Mouse (Mus musculus): Measurements from ENCODE around the gene Cltb. TPM values are rescaled to one million over a fixed set of nuclear protein-coding genes. Genes with fewer than 3 reads are reported as not detected.

The Cltb gene
- polyA plus RNA-seq, 1 experiment from 2014 or later: 38.6 TPM

DNA sequence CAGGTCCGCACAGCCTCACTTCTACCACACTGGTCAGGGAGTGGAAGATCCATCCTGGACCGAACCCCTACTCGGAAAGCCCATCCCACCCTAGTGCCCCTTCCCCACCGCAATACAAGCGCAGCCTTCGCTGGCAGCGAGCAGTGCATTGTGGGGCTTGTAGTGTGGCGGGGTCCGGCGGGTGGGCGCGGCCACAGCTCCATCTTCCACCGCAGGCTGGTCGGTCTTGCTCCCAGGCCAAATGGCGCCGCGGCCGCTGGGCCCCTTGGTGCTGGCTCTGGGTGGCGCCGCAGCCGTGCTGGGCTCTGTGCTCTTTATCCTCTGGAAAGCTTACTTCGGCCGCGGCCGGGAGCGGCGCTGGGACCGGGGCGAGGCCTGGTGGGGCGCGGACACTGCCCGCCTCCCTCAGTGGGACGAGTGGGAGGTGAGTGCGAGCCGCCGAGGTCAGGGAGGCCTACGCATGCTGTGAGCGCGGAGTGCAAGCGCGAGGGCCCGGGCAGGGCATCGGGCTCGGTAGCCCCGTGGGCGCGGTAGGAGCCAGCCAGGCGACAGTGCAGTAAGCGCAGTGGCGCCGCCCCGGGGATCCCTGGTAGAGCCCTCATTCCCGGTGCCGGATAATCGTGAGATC is 36.2 kb downstream of the Cltb start, which contains the start of gene Arl10:
Gene Arl10, plus strand, starts transcription at position 162 of the 628 bp plus-strand sequence.
- Histone ChIP-seq H3K4me3 (ENCODE audit: low read depth, low read length) (peak within 1 kb of the TSS; percentile 94), H3K4me2 (peak within 1 kb of the TSS; percentile 90), H3K9ac (ENCODE audit: low read depth, low read length) (peak within 1 kb of the TSS; percentile 90), H3K27ac (ENCODE audit: low read depth, low read length) (peak within 1 kb of the TSS; percentile 82), H3K27me3 (ENCODE audit: control insufficient read depth, insufficient read depth, low read length) (no peaks in the 10 kb centered on the region), H3K9me3 (replicated peaks; ENCODE audit: control insufficient read depth, low read length) (no peaks in the 10 kb centered on the region), H3K4me1 (ENCODE audit: control insufficient read depth, insufficient read depth, low read length) (peaks cover 7% of the 10 kb centered on the region; the same call in 1 of the 2 replicates), H3K36me3 (ENCODE audit: control insufficient read depth, insufficient read depth, low read length) (peaks cover 5% of the 10 kb centered on the region; the same call in 1 of the 2 replicates)
- peak; percentile 87 for ATAC-seq (replicated peaks; ENCODE audit: insufficient number of reproducible peaks, low FRiP score, low TSS enrichment)
- WGBS (ENCODE audit: insufficient replicate concordance): under 1% methylated on average over 55 of the region's 55 CpGs

DNA sequence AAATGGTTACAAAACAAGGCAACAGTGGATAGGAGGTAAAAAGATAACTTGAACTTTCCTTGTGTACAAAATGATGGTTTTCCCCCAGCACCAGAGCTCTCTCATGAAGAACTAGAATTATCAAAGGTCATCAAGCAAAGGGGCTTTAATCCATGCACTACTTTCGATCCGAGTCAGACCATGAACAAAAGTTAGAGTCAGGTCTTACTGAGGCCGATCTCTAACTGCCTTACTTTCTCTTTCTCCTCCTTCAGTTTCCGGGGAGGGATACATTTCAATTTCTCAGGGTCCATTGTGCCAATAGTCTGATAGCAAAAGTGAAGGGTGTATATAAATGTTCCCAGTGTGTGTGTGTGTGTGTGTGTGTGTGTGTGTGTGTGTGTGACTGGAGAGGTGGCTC is 38.5 kb downstream of the Cltb start:
- ATAC-seq (replicated peaks; ENCODE audit: insufficient number of reproducible peaks, low FRiP score, low TSS enrichment): no peak
- H3K9me3 ChIP-seq (replicated peaks; ENCODE audit: control insufficient read depth, low read length): no peaks in the 10 kb centered on the region
- H3K9ac ChIP-seq (ENCODE audit: low read depth, low read length): no peak overlapping the region
- H3K27ac ChIP-seq (ENCODE audit: low read depth, low read length): no peak overlapping the region
- no peaks in the 10 kb centered on the region; the same call in 1 of the 2 replicates for H3K36me3 ChIP-seq (ENCODE audit: control insufficient read depth, insufficient read depth, low read length)
- H3K4me1 ChIP-seq (ENCODE audit: control insufficient read depth, insufficient read depth, low read length): peaks cover 7% of the 10 kb centered on the region; the same call in 1 of the 2 replicates
- no peak overlapping the region for H3K4me2 ChIP-seq
- no peak overlapping the region for H3K4me3 ChIP-seq (ENCODE audit: low read depth, low read length)
- WGBS (ENCODE audit: insufficient replicate concordance): 76% methylated on average over 4 of the region's 4 CpGs
- H3K27me3 ChIP-seq (ENCODE audit: control insufficient read depth, insufficient read depth, low read length): no peaks in the 10 kb centered on the region

DNA sequence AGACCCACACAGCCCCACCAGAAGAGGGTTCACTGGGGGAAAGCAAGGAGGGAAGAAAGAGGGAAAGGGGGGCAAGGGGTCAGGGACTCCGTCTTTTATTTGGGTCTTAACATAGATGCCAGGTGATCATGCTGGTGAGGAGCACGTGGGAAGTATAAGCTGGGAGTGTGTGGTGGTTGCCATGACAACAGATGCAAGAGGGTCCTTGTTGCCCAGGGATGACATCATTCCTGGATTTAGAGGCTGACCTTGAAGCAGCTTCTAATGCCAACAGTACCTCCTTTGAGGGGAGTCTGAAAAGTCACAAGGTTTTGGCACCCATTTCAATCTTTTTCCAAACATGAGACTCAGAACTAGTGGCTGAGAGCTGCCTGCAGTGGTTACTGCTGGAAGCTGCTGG is 39.5 kb downstream of the Cltb start:
- Histone ChIP-seq H3K4me1 (ENCODE audit: control insufficient read depth, insufficient read depth, low read length) (peaks cover 7% of the 10 kb centered on the region; the same call in 1 of the 2 replicates), H3K9me3 (replicated peaks; ENCODE audit: control insufficient read depth, low read length) (no peaks in the 10 kb centered on the region), H3K27ac (ENCODE audit: low read depth, low read length) (no peak overlapping the region), H3K27me3 (ENCODE audit: control insufficient read depth, insufficient read depth, low read length) (no peaks in the 10 kb centered on the region), H3K36me3 (ENCODE audit: control insufficient read depth, insufficient read depth, low read length) (no peaks in the 10 kb centered on the region; the same call in 1 of the 2 replicates), H3K4me3 (ENCODE audit: low read depth, low read length) (no peak overlapping the region), H3K4me2 (no peak overlapping the region; the same call in 1 of the 2 replicates), H3K9ac (ENCODE audit: low read depth, low read length) (0 out of 2 replicates have a peak overlapping the region, but pooled peaks have one; percentile 28)
- no peak for ATAC-seq (replicated peaks; ENCODE audit: insufficient number of reproducible peaks, low FRiP score, low TSS enrichment)
- WGBS (ENCODE audit: insufficient replicate concordance): 52% methylated on average over 2 of the region's 2 CpGs

DNA sequence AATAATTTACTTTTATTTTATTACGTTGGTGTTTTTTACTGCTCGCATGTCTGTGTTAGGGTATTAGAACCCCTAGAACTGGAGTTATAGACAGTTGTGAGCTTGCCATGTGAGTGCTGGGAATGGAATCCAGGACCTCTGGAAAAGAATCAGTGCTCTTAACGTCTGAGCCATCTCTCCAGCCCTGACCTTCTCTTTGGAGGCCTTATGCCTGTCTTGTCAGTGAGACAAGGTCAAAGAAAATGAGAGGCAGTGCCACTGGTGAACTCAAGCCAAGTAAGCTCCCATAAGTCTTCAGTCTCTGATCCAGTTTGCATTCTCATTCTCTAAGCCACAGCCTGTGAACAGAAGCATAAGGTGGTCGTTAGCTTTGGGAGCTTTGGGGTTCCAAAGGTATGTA is 40.4 kb downstream of the Cltb start:
- no peaks in the 10 kb centered on the region for H3K36me3 ChIP-seq (ENCODE audit: control insufficient read depth, insufficient read depth, low read length)
- no peak overlapping the region for H3K4me2 ChIP-seq
- no peak overlapping the region for H3K9ac ChIP-seq (ENCODE audit: low read depth, low read length)
- H3K9me3 ChIP-seq (replicated peaks; ENCODE audit: control insufficient read depth, low read length): no peaks in the 10 kb centered on the region
- H3K4me3 ChIP-seq (ENCODE audit: low read depth, low read length): no peak overlapping the region
- no peaks in the 10 kb centered on the region for H3K27me3 ChIP-seq (ENCODE audit: control insufficient read depth, insufficient read depth, low read length)
- 68% methylated on average over 4 of the region's 4 CpGs for WGBS (ENCODE audit: insufficient replicate concordance)
- H3K27ac ChIP-seq (ENCODE audit: low read depth, low read length): no peak overlapping the region
- no peak for ATAC-seq (replicated peaks; ENCODE audit: insufficient number of reproducible peaks, low FRiP score, low TSS enrichment)
- H3K4me1 ChIP-seq (ENCODE audit: control insufficient read depth, insufficient read depth, low read length): peaks cover 4% of the 10 kb centered on the region; the same call in 1 of the 2 replicates

DNA sequence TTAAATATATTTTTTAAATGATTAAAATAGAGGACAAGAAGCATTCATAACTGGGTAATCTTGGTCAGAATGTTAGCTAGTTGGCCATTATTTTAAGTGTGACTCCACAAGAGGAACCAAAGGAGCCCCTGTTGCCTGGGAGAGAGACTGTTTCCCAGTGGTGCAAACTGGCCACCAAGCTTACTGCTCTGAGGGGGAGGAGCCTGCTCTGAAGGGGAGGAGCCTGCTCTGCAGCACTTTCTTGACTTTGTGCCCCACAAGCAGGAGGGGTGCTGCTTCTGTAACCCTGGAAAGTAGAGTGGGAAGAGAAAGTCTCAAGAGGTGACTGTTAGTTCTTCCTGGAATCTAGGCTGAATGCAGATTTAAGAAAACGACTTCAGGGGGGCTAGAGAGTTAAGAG is 41.9 kb downstream of the Cltb start:
- WGBS (ENCODE audit: insufficient replicate concordance): 45% methylated on average over 1 of the region's 1 CpGs
- ATAC-seq (replicated peaks; ENCODE audit: insufficient number of reproducible peaks, low FRiP score, low TSS enrichment): no peak

DNA sequence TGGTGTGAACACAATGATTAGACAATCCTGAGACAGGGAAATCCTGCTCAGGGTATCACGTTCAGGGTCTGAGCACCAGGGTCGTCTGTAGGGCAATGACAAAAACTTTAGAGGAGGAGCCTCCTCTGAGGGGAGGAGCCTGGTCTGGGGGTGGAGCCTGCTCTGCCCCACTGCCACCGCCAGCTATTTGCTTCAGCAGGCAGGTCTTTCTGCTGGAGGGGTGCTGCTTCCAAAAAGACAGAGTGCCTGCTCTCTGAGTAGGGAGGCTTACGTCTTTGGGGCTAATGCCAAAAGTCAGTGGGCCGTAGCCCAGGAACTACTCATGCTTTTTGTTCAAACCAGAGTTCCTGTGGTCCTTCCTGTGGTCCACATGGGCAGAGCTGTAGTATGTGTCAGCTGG is 42.8 kb downstream of the Cltb start:
- H3K36me3 ChIP-seq (ENCODE audit: control insufficient read depth, insufficient read depth, low read length): no peaks in the 10 kb centered on the region
- 41% methylated on average over 5 of the region's 5 CpGs for WGBS (ENCODE audit: insufficient replicate concordance)
- H3K27ac ChIP-seq (ENCODE audit: low read depth, low read length): no peak overlapping the region
- no peaks in the 10 kb centered on the region for H3K9me3 ChIP-seq (replicated peaks; ENCODE audit: control insufficient read depth, low read length)
- H3K27me3 ChIP-seq (ENCODE audit: control insufficient read depth, insufficient read depth, low read length): no peaks in the 10 kb centered on the region
- peaks cover 7% of the 10 kb centered on the region; the same call in 1 of the 2 replicates for H3K4me1 ChIP-seq (ENCODE audit: control insufficient read depth, insufficient read depth, low read length)
- H3K4me2 ChIP-seq: no peak overlapping the region
- ATAC-seq (replicated peaks; ENCODE audit: insufficient number of reproducible peaks, low FRiP score, low TSS enrichment): no peak
- no peak overlapping the region for H3K4me3 ChIP-seq (ENCODE audit: low read depth, low read length)
- H3K9ac ChIP-seq (ENCODE audit: low read depth, low read length): no peak overlapping the region

More for the DNA sequence above, 41.9 kb downstream of the Cltb start:
- Histone ChIP-seq H3K36me3 (ENCODE audit: control insufficient read depth, insufficient read depth, low read length) (no peaks in the 10 kb centered on the region), H3K27me3 (ENCODE audit: control insufficient read depth, insufficient read depth, low read length) (no peaks in the 10 kb centered on the region), H3K4me1 (ENCODE audit: control insufficient read depth, insufficient read depth, low read length) (peaks cover 3% of the 10 kb centered on the region; the same call in 1 of the 2 replicates), H3K27ac (ENCODE audit: low read depth, low read length) (no peak overlapping the region), H3K4me3 (ENCODE audit: low read depth, low read length) (no peak overlapping the region), H3K4me2 (no peak overlapping the region), H3K9ac (ENCODE audit: low read depth, low read length) (no peak overlapping the region), H3K9me3 (replicated peaks; ENCODE audit: control insufficient read depth, low read length) (no peaks in the 10 kb centered on the region)

DNA sequence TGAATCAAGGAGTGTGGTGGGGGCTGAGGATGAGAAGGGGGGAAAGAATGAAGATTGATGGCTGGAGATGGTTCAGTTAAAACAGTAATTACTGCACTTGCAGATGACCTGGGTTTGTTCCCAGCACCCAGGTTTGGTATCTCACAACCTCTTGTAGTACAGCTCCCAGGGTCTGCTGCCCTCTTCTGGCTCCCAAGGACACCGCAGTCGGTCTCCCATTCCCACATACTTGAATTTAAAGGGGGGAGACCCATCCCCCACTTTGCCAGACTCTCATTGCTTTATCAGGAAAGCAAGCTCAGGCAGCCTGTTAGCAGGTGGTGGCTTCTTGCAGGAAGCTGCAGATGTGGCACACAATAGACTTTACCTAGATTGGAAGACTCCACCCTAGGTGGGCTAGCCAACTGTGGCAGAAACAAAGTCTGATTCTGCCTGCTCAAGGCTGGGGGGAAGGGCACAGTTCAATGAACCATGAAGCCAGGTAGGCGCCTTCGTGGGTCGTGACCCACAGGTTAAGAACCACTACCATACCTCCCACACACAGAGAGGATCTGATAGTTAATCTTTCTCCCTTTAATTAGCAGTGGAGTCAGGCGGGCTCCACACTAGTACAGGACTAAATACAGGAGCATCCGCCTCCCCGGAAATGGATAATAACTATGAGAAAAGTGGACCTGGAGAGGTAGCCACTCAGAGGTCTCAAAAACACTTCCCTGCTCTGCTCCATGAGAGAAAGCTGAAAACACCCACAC is 45.4 kb downstream of the Cltb start:
- Histone ChIP-seq H3K27ac (ENCODE audit: low read depth, low read length) (no peak overlapping the region), H3K9ac (ENCODE audit: low read depth, low read length) (peak overlapping the region; percentile 98; the same call in 1 of the 2 replicates)

DNA sequence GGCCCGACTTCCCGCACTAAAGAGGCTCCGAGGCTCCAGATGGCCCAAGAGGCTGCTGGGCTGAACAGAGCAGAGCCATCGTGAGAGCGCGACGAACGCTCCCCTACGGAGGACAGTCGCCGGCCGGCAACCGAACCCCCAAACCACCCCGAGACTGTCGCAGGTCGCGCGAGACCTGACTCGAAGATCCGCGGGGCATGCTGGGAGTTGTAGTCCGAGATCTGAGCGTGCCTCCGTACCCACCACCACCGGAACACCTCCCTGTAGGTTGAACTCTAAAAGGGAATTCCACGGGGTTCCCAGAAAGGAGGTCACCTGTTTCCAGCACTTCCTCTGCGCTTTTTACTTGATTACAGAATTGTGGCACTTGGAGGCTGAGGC is 46.0 kb downstream of the Cltb start, which contains the start of gene 4833439L19Rik:
Gene 4833439L19Rik, minus strand, starts transcription at position 235 of the 381 bp plus-strand sequence.
- Histone ChIP-seq H3K27ac (ENCODE audit: low read depth, low read length) (peak within 1 kb of the TSS; percentile 42; the same call in 1 of the 2 replicates), H3K36me3 (ENCODE audit: control insufficient read depth, insufficient read depth, low read length) (no peaks in the 10 kb centered on the region; the same call in 1 of the 2 replicates), H3K4me1 (ENCODE audit: control insufficient read depth, insufficient read depth, low read length) (peaks cover 7% of the 10 kb centered on the region; the same call in 1 of the 2 replicates), H3K9me3 (replicated peaks; ENCODE audit: control insufficient read depth, low read length) (no peaks in the 10 kb centered on the region), H3K4me3 (ENCODE audit: low read depth, low read length) (peak within 1 kb of the TSS; percentile 96), H3K9ac (ENCODE audit: low read depth, low read length) (peak within 1 kb of the TSS; percentile 98), H3K27me3 (ENCODE audit: control insufficient read depth, insufficient read depth, low read length) (no peaks in the 10 kb centered on the region), H3K4me2 (peak within 1 kb of the TSS; percentile 83)
- WGBS (ENCODE audit: insufficient replicate concordance): under 1% methylated on average over 27 of the region's 27 CpGs
- peak; percentile 94 for ATAC-seq (replicated peaks; ENCODE audit: insufficient number of reproducible peaks, low FRiP score, low TSS enrichment)

More for the DNA sequence above, 45.4 kb downstream of the Cltb start:
- Histone ChIP-seq H3K4me1 (ENCODE audit: control insufficient read depth, insufficient read depth, low read length) (peaks cover 7% of the 10 kb centered on the region; the same call in 1 of the 2 replicates), H3K9me3 (replicated peaks; ENCODE audit: control insufficient read depth, low read length) (no peaks in the 10 kb centered on the region), H3K4me3 (ENCODE audit: low read depth, low read length) (peak overlapping the region; percentile 96), H3K36me3 (ENCODE audit: control insufficient read depth, insufficient read depth, low read length) (no peaks in the 10 kb centered on the region; the same call in 1 of the 2 replicates), H3K27me3 (ENCODE audit: control insufficient read depth, insufficient read depth, low read length) (no peaks in the 10 kb centered on the region), H3K4me2 (peak overlapping the region; percentile 83)
- ATAC-seq (replicated peaks; ENCODE audit: insufficient number of reproducible peaks, low FRiP score, low TSS enrichment): peak; percentile 37
- 42% methylated on average over 8 of the region's 8 CpGs for WGBS (ENCODE audit: insufficient replicate concordance)
